24 mouse cellular contexts compared by ENCODE assay signal in genomic region chr7:98577461-98577860, GRCm38 (mm10).
"Had no signal": no experiment of that assay in that cellular context is flagged by ENCODE, and none has a peak within 500 bp of the region (broad histone marks: within the 10 kb centered on the region; RNA-seq: fewer than 3 reads in every experiment).

No protein-coding gene starts in this region.

- H3K9me3 ChIP-seq: heart, embryonic 10.5 days; heart, embryonic 12.5 days; hindbrain, embryonic 10.5 days; hindbrain, embryonic 12.5 days; kidney, embryonic 15.5 days; limb, embryonic 13.5 days; limb, embryonic 15.5 days had no signal

- ATAC-seq: hindbrain, embryonic 16.5 days had no signal

- H3K4me2 ChIP-seq: heart, embryonic 12.5 days; hindbrain, embryonic 12.5 days; hindbrain, embryonic 14.5 days; kidney, embryonic 15.5 days; limb, embryonic 13.5 days; limb, embryonic 15.5 days had no signal

- H3K4me1 ChIP-seq: limb, embryonic 13.5 days had no signal

- H3K27ac ChIP-seq: gastrocnemius, adult 2 months; heart, embryonic 10.5 days; hindbrain, embryonic 10.5 days; hindbrain, embryonic 12.5 days; hindbrain, embryonic 14.5 days; kidney, embryonic 15.5 days; kidney, postnatal 0 days; limb, embryonic 13.5 days; limb, embryonic 15.5 days had no signal

- DNase-seq: gastrocnemius, adult 2 months; gastrocnemius, postnatal 10 days; gastrocnemius, postnatal 25 days; heart, adult 18-20 months; heart, postnatal 10 days; heart, postnatal 4 days; kidney, adult 11 months; kidney, adult 2 months; kidney, adult 9 months; kidney, postnatal 14 days; kidney, postnatal 36 days; layer of hippocampus, adult 9-11 months; layer of hippocampus, postnatal 36 days; left cerebral cortex, postnatal 4 days had no signal

- H3K27me3 ChIP-seq: heart, embryonic 12.5 days; hindbrain, embryonic 12.5 days; kidney, embryonic 15.5 days; limb, embryonic 13.5 days; limb, embryonic 15.5 days had no signal

- H3K4me3 ChIP-seq: gastrocnemius, adult 2 months; heart, embryonic 10.5 days; heart, embryonic 12.5 days; hindbrain, embryonic 10.5 days; hindbrain, embryonic 12.5 days; kidney, embryonic 15.5 days; limb, embryonic 13.5 days; limb, embryonic 15.5 days had no signal

- H3K36me3 ChIP-seq: heart, embryonic 10.5 days; heart, embryonic 12.5 days; hindbrain, embryonic 10.5 days; hindbrain, embryonic 12.5 days; kidney, embryonic 15.5 days; limb, embryonic 13.5 days; limb, embryonic 15.5 days had no signal

- H3K9ac ChIP-seq: heart, embryonic 12.5 days; hindbrain, embryonic 12.5 days; hindbrain, embryonic 14.5 days; kidney, embryonic 15.5 days; limb, embryonic 13.5 days; limb, embryonic 15.5 days had no signal
